Mouse (Mus musculus) embryo, embryonic 11.5 days (tissue): ENCODE results near the gene Isg15.
"Not testable (repeated sequence)": the region's sequence is repeated elsewhere in the genome, so short reads cannot be mapped to it uniquely, and the experiment has no call there.

Source experiments
- DNase-seq: peaks from one replicate; pipeline ENCODE4 v3.0.0-alpha.2; 2012; ENCODE audit warnings: low read depth, low spot score

Gene Isg15

GRCm38 (mm10) chr4:156169129-156169528, 31.5 kb downstream of the Isg15 start:
- DNase-seq, result no peak

- no peak for DNase-seq
These were observed 32.0 kb downstream of the Isg15 start for GRCm38 (mm10) chr4:156168611-156169010.

- no peak for DNase-seq
These were observed 34.1 kb downstream of the Isg15 start for GRCm38 (mm10) chr4:156166477-156166876.

GRCm38 (mm10) chr4:156154771-156155170, 45.8 kb downstream of the Isg15 start:
- no peak for DNase-seq

- DNase-seq, result not testable (repeated sequence)
These were observed 49.7 kb downstream of the Isg15 start for GRCm38 (mm10) chr4:156150887-156151286.
